Mouse (Mus musculus): Measurements from ENCODE around the gene Rwdd4a. TPM values are rescaled to one million over a fixed set of nuclear protein-coding genes. Genes with fewer than 3 reads are reported as not detected.

The Rwdd4a gene
- polyA plus RNA-seq, 1 experiment from 2014 or later: 58.2 TPM

DNA sequence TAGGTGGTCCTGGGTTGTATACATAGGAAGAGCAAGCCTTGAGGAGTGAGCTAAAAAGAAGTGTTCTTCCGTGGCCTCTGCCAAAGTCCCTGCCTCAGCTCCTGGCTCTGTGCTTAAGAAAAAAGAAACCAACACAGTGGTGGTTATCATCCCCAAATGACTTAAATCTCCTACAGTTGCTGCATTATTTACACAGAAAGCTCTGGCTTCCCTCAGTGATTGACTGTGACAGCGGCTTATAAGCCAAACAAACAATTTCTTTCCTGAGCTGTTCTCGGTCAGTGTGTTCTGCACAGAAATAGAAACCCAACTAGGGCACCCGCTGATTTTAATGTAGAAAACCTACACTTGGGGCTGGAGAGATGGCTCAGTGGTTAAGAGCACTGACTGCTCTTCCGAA lies 34.6 kb downstream of the Rwdd4a start:
- Histone ChIP-seq H3K4me2 (ENCODE audit: low read length) (no peak overlapping the region), H3K9me3 (replicated peaks; ENCODE audit: low read length) (no peaks in the 10 kb centered on the region), H3K4me3 (replicated peaks; ENCODE audit: low read depth, low read length) (no peak overlapping the region), H3K4me1 (replicated peaks; ENCODE audit: insufficient read depth, low read length) (no peaks in the 10 kb centered on the region), H3K36me3 (ENCODE audit: insufficient read depth, low read length) (no peaks in the 10 kb centered on the region), H3K27ac (no peak overlapping the region), H3K9ac (ENCODE audit: low read depth, low read length) (no peak overlapping the region), H3K27me3 (ENCODE audit: insufficient read depth, low read length) (no peaks in the 10 kb centered on the region)
- 72% methylated on average over 5 of the region's 5 CpGs for WGBS
- ATAC-seq (replicated peaks; ENCODE audit: low FRiP score, low read depth) (no peak), DNase-seq (ENCODE audit: low spot score) (no peak)
- TF ChIP-seq CTCF (IDR thresholded peaks at IDR 0.05; ENCODE audit: low read depth): no peak

DNA sequence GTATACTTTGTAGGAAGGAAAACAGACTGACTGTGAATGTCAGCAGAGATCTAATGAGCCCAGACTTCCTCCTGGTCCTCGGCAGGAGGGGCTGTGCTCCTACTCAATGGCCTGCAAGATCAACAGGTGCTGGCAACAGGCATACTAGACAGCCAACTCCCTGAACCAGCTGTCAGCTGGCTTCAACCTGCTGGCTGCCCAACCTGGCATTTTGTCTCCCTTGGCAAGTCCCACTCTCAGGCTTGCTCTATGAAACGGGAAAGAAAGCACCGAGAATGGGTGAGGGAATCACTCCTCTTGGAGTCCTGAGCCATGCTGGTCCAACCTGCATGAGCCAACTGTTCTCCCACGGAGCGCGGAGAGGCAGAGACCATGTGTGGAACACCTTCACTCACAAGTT lies 36.7 kb downstream of the Rwdd4a start:
- no peaks in the 10 kb centered on the region for H3K9me3 ChIP-seq (replicated peaks; ENCODE audit: low read length)
- no peak; the same call in 1 of the 2 replicates for TF ChIP-seq CTCF (IDR thresholded peaks at IDR 0.05; ENCODE audit: low read depth)

DNA sequence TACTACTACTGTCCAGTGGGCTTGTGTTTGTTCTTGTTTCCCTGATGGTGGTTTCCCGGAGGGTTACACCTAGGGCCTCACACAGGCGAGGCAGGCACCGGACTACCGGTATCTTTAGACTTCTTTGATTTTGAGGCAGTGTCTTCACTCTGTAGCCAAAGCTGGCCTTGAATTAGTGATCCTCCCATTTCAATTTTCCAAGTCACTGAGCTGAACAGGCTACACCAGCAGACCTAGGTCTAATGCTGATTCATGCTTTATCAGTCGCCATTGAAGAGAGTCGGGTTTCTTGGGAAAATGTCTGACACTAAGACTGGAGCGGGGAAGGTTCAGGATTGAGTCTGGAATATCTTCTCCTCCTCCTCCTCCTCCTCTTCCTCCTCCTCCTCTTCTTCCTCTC lies 40.0 kb downstream of the Rwdd4a start:
- WGBS: 49% methylated on average over 7 of the region's 7 CpGs
- DNase-seq (ENCODE audit: low spot score) (no peak), ATAC-seq (replicated peaks; ENCODE audit: low FRiP score, low read depth) (no peak)
- no peak for TF ChIP-seq CTCF (IDR thresholded peaks at IDR 0.05; ENCODE audit: low read depth)
- no peaks in the 10 kb centered on the region for H3K36me3 ChIP-seq (ENCODE audit: insufficient read depth, low read length)
- no peaks in the 10 kb centered on the region for H3K4me1 ChIP-seq (replicated peaks; ENCODE audit: insufficient read depth, low read length)
- H3K9ac ChIP-seq (ENCODE audit: low read depth, low read length): no peak overlapping the region
- H3K9me3 ChIP-seq (replicated peaks; ENCODE audit: low read length): no peaks in the 10 kb centered on the region; the same call in 1 of the 2 replicates
- H3K27ac ChIP-seq: no peak overlapping the region
- H3K27me3 ChIP-seq (ENCODE audit: insufficient read depth, low read length): no peaks in the 10 kb centered on the region
- H3K4me3 ChIP-seq (replicated peaks; ENCODE audit: low read depth, low read length): no peak overlapping the region
- no peak overlapping the region for H3K4me2 ChIP-seq (ENCODE audit: low read length)

More for the DNA sequence above, 36.7 kb downstream of the Rwdd4a start:
- Histone ChIP-seq H3K9ac (ENCODE audit: low read depth, low read length) (no peak overlapping the region), H3K27ac (no peak overlapping the region), H3K4me1 (replicated peaks; ENCODE audit: insufficient read depth, low read length) (no peaks in the 10 kb centered on the region), H3K4me2 (ENCODE audit: low read length) (no peak overlapping the region), H3K36me3 (ENCODE audit: insufficient read depth, low read length) (no peaks in the 10 kb centered on the region), H3K27me3 (ENCODE audit: insufficient read depth, low read length) (no peaks in the 10 kb centered on the region), H3K4me3 (replicated peaks; ENCODE audit: low read depth, low read length) (no peak overlapping the region)
- WGBS: 82% methylated on average over 6 of the region's 6 CpGs
- ATAC-seq (replicated peaks; ENCODE audit: low FRiP score, low read depth): no peak
- no peak for DNase-seq (ENCODE audit: low spot score)

DNA sequence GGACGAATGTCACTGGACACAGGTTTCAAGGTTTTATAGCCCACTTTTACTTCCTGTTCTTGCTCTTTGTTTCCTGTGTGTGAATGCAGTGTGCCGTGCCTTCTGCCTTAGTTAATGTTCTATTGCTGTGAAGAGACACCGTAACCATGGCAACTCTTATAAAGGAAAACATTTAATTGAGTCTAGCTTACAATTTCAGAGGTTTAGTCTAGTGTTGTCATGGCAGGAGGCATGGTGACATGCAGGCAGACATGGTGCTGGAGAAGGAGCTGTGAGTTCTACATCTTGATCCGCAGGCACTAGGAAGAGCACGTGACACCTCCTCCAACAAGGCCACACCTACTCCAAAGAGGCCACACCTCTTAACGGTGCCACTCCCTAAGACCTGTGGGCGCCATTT lies 48.0 kb downstream of the Rwdd4a start:
- Histone ChIP-seq H3K27ac (no peak overlapping the region), H3K27me3 (ENCODE audit: insufficient read depth, low read length) (no peaks in the 10 kb centered on the region), H3K4me1 (replicated peaks; ENCODE audit: insufficient read depth, low read length) (no peaks in the 10 kb centered on the region), H3K4me2 (ENCODE audit: low read length) (no peak overlapping the region), H3K9me3 (replicated peaks; ENCODE audit: low read length) (no peaks in the 10 kb centered on the region), H3K4me3 (replicated peaks; ENCODE audit: low read depth, low read length) (no peak overlapping the region), H3K9ac (ENCODE audit: low read depth, low read length) (no peak overlapping the region), H3K36me3 (ENCODE audit: insufficient read depth, low read length) (no peaks in the 10 kb centered on the region)
- ATAC-seq (replicated peaks; ENCODE audit: low FRiP score, low read depth): no peak
- TF ChIP-seq CTCF (IDR thresholded peaks at IDR 0.05; ENCODE audit: low read depth): no peak
- no peak for DNase-seq (ENCODE audit: low spot score)
- 79% methylated on average over 7 of the region's 7 CpGs for WGBS

DNA sequence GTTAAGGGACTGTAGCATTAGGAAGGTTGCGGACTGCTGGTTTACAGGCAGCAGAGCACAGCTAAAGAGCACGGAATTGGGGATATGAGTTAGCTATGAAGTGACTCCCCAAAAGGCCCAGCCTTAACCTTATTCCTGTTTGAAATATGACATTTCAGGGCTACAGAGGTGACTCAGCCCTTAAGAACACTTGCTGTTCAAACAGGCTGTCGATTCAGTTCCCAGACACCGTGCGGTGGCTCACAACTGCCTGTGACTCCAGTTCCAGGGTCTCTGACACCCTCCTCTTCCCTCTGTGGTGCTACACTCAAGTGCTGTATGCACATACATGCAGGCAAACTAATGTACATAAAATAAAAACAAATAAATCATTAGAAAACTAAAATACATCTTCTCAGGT lies 55.2 kb downstream of the Rwdd4a start:
- Histone ChIP-seq H3K4me2 (ENCODE audit: low read length) (no peak overlapping the region), H3K27ac (no peak overlapping the region), H3K9me3 (replicated peaks; ENCODE audit: low read length) (no peaks in the 10 kb centered on the region), H3K4me1 (replicated peaks; ENCODE audit: insufficient read depth, low read length) (no peaks in the 10 kb centered on the region), H3K4me3 (replicated peaks; ENCODE audit: low read depth, low read length) (no peak overlapping the region), H3K36me3 (ENCODE audit: insufficient read depth, low read length) (no peaks in the 10 kb centered on the region), H3K27me3 (ENCODE audit: insufficient read depth, low read length) (no peaks in the 10 kb centered on the region), H3K9ac (ENCODE audit: low read depth, low read length) (no peak overlapping the region)
- DNase-seq (ENCODE audit: low spot score) (no peak), ATAC-seq (replicated peaks; ENCODE audit: low FRiP score, low read depth) (no peak)
- WGBS: 94% methylated on average over 5 of the region's 5 CpGs
- no peak for TF ChIP-seq CTCF (IDR thresholded peaks at IDR 0.05; ENCODE audit: low read depth)

DNA sequence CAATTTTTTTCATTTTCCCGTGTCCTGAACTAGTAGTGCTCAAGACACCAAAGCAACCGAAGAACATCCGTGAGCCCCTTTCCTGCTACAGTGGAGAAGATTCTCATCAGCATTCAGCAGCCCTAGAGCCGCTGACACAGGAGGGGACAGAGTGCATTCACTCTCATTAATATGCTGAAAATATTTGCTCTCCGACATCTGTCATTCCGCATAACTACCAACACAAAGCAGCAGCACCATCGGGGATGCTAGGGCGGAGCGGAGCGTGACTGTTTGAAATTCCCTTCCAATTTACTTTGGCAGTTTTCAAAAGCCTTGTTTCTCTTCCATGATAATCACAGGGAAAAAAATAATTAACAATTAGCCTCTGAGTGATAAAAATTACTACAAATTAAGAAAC lies 56.9 kb downstream of the Rwdd4a start:
- Histone ChIP-seq H3K4me1 (replicated peaks; ENCODE audit: insufficient read depth, low read length) (no peaks in the 10 kb centered on the region), H3K27me3 (ENCODE audit: insufficient read depth, low read length) (no peaks in the 10 kb centered on the region), H3K9ac (ENCODE audit: low read depth, low read length) (no peak overlapping the region), H3K4me3 (replicated peaks; ENCODE audit: low read depth, low read length) (no peak overlapping the region), H3K9me3 (replicated peaks; ENCODE audit: low read length) (no peaks in the 10 kb centered on the region), H3K36me3 (ENCODE audit: insufficient read depth, low read length) (no peaks in the 10 kb centered on the region), H3K27ac (no peak overlapping the region), H3K4me2 (ENCODE audit: low read length) (no peak overlapping the region)
- no peak for DNase-seq (ENCODE audit: low spot score)
- 84% methylated on average over 10 of the region's 10 CpGs for WGBS
- ATAC-seq (replicated peaks; ENCODE audit: low FRiP score, low read depth): no peak
- TF ChIP-seq CTCF (IDR thresholded peaks at IDR 0.05; ENCODE audit: low read depth): no peak

DNA sequence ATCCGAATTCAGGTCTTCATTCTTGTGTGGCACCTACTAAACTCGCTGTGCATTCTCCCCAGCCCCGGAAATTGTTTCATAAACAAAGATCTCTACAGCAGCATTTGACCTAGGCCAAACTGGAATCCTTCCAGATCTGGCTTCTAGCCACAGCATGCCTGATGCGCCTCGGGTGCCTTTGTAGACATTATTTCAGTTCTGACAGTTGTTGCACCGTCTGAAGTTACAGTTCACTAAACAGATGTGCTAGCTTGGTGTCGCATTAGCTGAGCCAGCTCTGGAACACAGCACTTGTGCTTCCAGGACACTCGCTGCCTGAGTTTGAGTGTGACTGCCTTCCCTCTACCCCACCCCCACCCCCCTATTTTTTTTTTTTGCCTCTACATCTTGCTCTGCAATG lies 67.2 kb downstream of the Rwdd4a start:
- Histone ChIP-seq H3K4me2 (ENCODE audit: low read length) (no peak overlapping the region), H3K9ac (ENCODE audit: low read depth, low read length) (no peak overlapping the region), H3K36me3 (ENCODE audit: insufficient read depth, low read length) (no peaks in the 10 kb centered on the region), H3K27ac (no peak overlapping the region), H3K4me1 (replicated peaks; ENCODE audit: insufficient read depth, low read length) (no peaks in the 10 kb centered on the region), H3K4me3 (replicated peaks; ENCODE audit: low read depth, low read length) (no peak overlapping the region), H3K9me3 (replicated peaks; ENCODE audit: low read length) (no peaks in the 10 kb centered on the region), H3K27me3 (ENCODE audit: insufficient read depth, low read length) (no peaks in the 10 kb centered on the region)
- WGBS: 45% methylated on average over 8 of the region's 8 CpGs
- no peak for TF ChIP-seq CTCF (IDR thresholded peaks at IDR 0.05; ENCODE audit: low read depth)
- ATAC-seq (replicated peaks; ENCODE audit: low FRiP score, low read depth) (no peak), DNase-seq (ENCODE audit: low spot score) (peak; percentile 8)

Small RNAs within 50 kb of the gene (microRNA-seq; reads per million reads assigned to microRNA genes)
- not detected for gene Gm27409

Other genes starting within 250 kb of the Rwdd4a start
- 8.8 and 10.4 TPM in 2 replicates for gene Stox2, start 87.3 kb upstream of the Rwdd4a start, polyA plus RNA-seq (2015; fragmentation: Nextera tagmentation; extraction: Ambion mirVana)
- 25.5 and 26.3 TPM in 2 replicates for gene Trappc11, start 194 bp upstream of the Rwdd4a start, polyA plus RNA-seq (2015; fragmentation: Nextera tagmentation; extraction: Ambion mirVana)
- 15.8 and 19.8 TPM in 2 replicates for gene Ing2, start 141.9 kb downstream of the Rwdd4a start, polyA plus RNA-seq (2015; fragmentation: Nextera tagmentation; extraction: Ambion mirVana)
- 23.6 and 27.5 TPM in 2 replicates for gene Cdkn2aip, start 180.3 kb downstream of the Rwdd4a start, polyA plus RNA-seq (2015; fragmentation: Nextera tagmentation; extraction: Ambion mirVana)